Mouse (Mus musculus) intestine, postnatal 0 days (tissue): ENCODE measurements around the gene Prss48. TPM values are rescaled to one million over a fixed set of nuclear protein-coding genes. Genes with fewer than 3 reads are reported as not detected.

Experiments used
- ATAC-seq: fragments of 200-750 bp; cut with Nextera tagmentation; 2 replicates; pipeline ENCODE4 v1.8.0; 2017; ENCODE audit warnings: mild to moderate bottlenecking, moderate TSS enrichment, moderate library complexity
- H3K27ac ChIP-seq: fragments of 300-500 bp; sonication (generic); 2 replicates; pipeline ENCODE4 v1.5.1; 2014; ENCODE audit warnings: mild to moderate bottlenecking, low read depth, low read length, moderate library complexity
- H3K27me3 ChIP-seq: fragments of 300-500 bp; sonication (generic); replicated peaks from 2 replicates; pipeline ENCODE4 v1.6.1; 2014; ENCODE audit warnings: low read length, mixed read lengths; ENCODE audit not compliant: control insufficient read depth, insufficient read depth
- H3K36me3 ChIP-seq: fragments of 300-500 bp; sonication (generic); 2 replicates; pipeline ENCODE4 v1.6.1; 2014; ENCODE audit warnings: mild to moderate bottlenecking, moderate library complexity; ENCODE audit not compliant: control insufficient read depth, insufficient read depth
- H3K4me1 ChIP-seq: fragments of 300-500 bp; sonication (generic); replicated peaks from 2 replicates; pipeline ENCODE4 v1.6.1; 2014; ENCODE audit warnings: antibody characterized with exemption, low read length, mixed read lengths; ENCODE audit not compliant: control insufficient read depth, insufficient read depth
- H3K4me2 ChIP-seq: fragments of 300-500 bp; sonication (generic); replicated peaks from 2 replicates; pipeline ENCODE4 v1.6.1; 2014; ENCODE audit warnings: low read depth, mild to moderate bottlenecking, moderate library complexity
- H3K4me3 ChIP-seq: fragments of 300-500 bp; sonication (generic); 2 replicates; pipeline ENCODE4 v1.5.1; 2014; ENCODE audit warnings: low read depth, low read length
- H3K9ac ChIP-seq: fragments of 300-500 bp; sonication (generic); 2 replicates; pipeline ENCODE4 v1.6.1; 2014; ENCODE audit warnings: mild to moderate bottlenecking, low read depth, low read length
- H3K9me3 ChIP-seq: fragments of 300-500 bp; sonication (generic); 2 replicates; pipeline ENCODE4 v1.6.1; 2016; ENCODE audit warnings: mixed run types; ENCODE audit not compliant: control insufficient read depth
- CTCF ChIP-seq: sonication (generic); IDR thresholded peaks from 2 replicates; pipeline ENCODE4 v1.5.1; 2016; ENCODE audit warnings: low read depth, mild to moderate bottlenecking, control low read depth, antibody characterized with exemption, moderate library complexity
- WGBS: fragments of 180-500 bp; shearing (Covaris S2); extraction: QIAGEN DNeasy Blood & Tissue Kit; methylation state at CpG from one replicate; pipeline ENCODE4 v1.1.7; 2014; 5-methylcytosine and 5-hydroxymethylcytosine counted together
- polyA plus RNA-seq: library from polyadenylated mRNA; unstranded; fragments of >200 nt; fragmentation: Nextera tagmentation; extraction: Ambion mirVana; gene quantifications from 2 replicates; pipeline ENCODE4 v1.2.1, GENCODE M21; 2015

Gene Prss48
- polyA plus RNA-seq, 1 experiment from 2014 or later = 0.12 TPM

DNA sequence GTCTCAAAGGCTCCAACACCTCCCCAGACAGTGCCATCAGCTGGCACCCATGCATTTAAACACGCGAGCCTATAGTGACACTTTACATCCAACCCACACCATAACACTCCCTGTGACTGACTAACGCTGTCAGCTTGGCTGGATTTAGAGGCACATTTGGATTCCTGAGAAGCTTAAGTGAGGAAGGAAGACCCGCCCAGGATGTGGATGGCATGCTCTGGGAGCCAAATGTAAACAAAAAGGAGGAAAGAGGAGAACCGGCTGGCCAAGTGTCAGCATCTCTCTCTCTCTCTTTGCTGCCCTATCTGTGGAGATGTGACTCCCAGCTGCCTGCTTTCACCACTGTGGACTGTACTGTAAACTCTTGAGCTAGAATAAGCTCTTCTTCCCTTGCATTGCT lies 41.2 kb downstream of the Prss48 start:
- no peak overlapping the region for H3K4me3 ChIP-seq
- no peak for ATAC-seq
- H3K9ac ChIP-seq = no peak overlapping the region
- H3K27ac ChIP-seq = no peak overlapping the region
- WGBS = 20% methylated on average over 5 of the region's 5 CpGs
- H3K4me1 ChIP-seq = no peaks in the 10 kb centered on the region
- H3K27me3 ChIP-seq = no peaks in the 10 kb centered on the region
- H3K36me3 ChIP-seq = no peaks in the 10 kb centered on the region
- no peak overlapping the region for H3K4me2 ChIP-seq
- H3K9me3 ChIP-seq = no peaks in the 10 kb centered on the region
- no peak for TF ChIP-seq CTCF

DNA sequence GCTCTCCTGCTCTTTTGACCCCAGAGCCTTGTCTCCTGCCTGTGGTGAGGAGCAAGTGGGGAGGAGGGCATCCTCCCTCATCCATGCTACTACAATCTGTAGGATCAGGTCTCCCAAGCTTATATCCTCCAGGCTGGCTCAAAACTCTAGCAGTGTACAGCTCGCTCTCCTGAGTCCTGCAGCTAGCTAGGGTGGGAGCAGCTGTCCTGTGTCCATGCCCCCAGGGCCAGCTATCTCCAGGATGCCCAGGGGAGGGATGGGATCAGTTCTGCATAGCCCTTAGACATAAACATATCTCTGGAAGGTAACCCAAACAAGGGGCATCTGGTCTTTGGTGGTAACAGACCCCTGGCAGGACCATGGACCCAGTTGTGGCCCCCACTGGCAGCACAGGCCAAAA lies 42.6 kb downstream of the Prss48 start:
- H3K27ac ChIP-seq = no peak overlapping the region
- H3K4me2 ChIP-seq = no peak overlapping the region
- no peak overlapping the region for H3K4me3 ChIP-seq
- H3K4me1 ChIP-seq = no peaks in the 10 kb centered on the region
- no peaks in the 10 kb centered on the region for H3K36me3 ChIP-seq
- no peaks in the 10 kb centered on the region for H3K9me3 ChIP-seq
- TF ChIP-seq CTCF = no peak
- no peak overlapping the region for H3K9ac ChIP-seq
- no peak for ATAC-seq
- 82% methylated on average over 1 of the region's 1 CpGs for WGBS
- H3K27me3 ChIP-seq = no peaks in the 10 kb centered on the region

DNA sequence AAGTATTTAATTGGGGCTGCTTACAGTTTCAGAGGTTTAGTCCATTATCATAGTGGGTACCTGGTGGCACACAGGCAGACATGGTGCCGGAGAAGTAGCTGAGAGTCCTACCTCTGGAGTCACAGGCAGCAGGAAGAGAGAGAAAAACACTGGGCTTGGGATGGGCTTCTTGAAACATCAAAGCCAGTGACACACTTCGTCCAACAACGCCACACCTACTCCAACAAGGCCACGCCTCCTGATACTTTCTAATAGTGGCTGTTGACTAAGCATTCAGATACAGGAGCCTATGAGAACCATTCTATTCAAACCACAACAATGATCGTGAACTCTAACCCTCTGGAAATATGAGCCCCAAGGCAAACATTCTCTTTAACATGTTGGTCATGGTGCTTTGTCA lies 46.6 kb downstream of the Prss48 start:
- H3K4me1 ChIP-seq = no peaks in the 10 kb centered on the region
- 82% methylated on average over 5 of the region's 5 CpGs for WGBS
- no peaks in the 10 kb centered on the region for H3K9me3 ChIP-seq
- no peak for TF ChIP-seq CTCF
- H3K4me2 ChIP-seq = no peak overlapping the region
- no peaks in the 10 kb centered on the region for H3K27me3 ChIP-seq
- H3K4me3 ChIP-seq = no peak overlapping the region
- no peak overlapping the region for H3K9ac ChIP-seq
- ATAC-seq = no peak
- no peaks in the 10 kb centered on the region for H3K36me3 ChIP-seq
- H3K27ac ChIP-seq = no peak overlapping the region

DNA sequence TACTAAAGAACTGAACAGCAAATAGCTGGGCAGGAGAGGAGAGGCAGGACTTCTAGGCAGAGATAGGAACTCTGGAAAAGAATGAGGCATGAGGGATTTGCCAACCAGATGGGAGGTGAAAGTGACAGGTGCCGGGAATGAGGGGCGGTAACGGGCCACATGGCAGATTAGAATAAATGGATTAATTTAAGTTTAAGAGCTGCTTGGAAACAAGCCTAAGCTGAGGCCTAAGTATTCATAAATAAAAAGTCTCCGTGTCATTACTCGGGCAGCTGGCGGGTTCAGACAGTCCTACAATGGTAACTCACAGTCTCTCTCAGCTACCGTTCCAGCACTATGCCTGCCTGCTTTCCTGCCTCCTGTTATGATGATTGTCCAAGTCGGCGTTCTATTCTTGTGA lies 47.0 kb downstream of the Prss48 start:
- Histone ChIP-seq H3K9me3 (no peaks in the 10 kb centered on the region), H3K27ac (no peak overlapping the region), H3K4me3 (no peak overlapping the region), H3K9ac (no peak overlapping the region), H3K4me1 (no peaks in the 10 kb centered on the region), H3K36me3 (no peaks in the 10 kb centered on the region), H3K4me2 (no peak overlapping the region), H3K27me3 (no peaks in the 10 kb centered on the region)
- WGBS = 84% methylated on average over 9 of the region's 9 CpGs
- no peak for ATAC-seq
- TF ChIP-seq CTCF = no peak

DNA sequence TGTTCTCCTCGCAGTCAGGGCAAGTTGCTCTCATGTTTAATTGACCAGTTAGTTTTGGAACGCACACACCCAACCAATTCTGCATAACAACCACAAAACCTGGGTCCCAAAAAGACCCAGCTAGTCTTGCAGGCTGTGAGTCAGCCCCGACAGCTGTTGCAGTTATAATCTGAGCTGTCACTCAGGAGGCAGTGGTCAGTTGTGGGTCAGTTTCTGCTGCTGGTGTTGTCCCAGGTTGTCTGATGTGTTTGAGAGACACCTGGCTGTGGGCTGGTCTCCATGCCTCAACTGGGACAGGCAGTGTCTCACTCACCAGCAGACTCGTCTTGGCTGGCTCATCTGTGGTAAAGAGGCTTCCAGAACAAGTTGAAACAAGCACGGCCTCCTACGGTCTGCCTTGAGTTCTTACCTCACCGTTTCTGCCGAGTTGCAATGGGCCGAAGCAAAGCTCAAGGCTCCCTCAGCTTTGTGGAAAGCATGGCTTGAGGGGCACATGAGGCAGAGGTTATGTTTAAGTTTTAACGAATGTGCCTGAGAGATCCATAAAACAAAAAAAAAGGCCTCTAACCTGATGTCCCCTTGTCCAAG lies 49.5 kb downstream of the Prss48 start:
- no peaks in the 10 kb centered on the region for H3K27me3 ChIP-seq
- WGBS = 85% methylated on average over 10 of the region's 10 CpGs
- no peak for ATAC-seq
- H3K4me1 ChIP-seq = no peaks in the 10 kb centered on the region
- H3K36me3 ChIP-seq = no peaks in the 10 kb centered on the region
- no peaks in the 10 kb centered on the region for H3K9me3 ChIP-seq
- no peak overlapping the region for H3K4me2 ChIP-seq
- TF ChIP-seq CTCF = no peak
- H3K27ac ChIP-seq = no peak overlapping the region
- H3K4me3 ChIP-seq = no peak overlapping the region
- no peak overlapping the region for H3K9ac ChIP-seq

DNA sequence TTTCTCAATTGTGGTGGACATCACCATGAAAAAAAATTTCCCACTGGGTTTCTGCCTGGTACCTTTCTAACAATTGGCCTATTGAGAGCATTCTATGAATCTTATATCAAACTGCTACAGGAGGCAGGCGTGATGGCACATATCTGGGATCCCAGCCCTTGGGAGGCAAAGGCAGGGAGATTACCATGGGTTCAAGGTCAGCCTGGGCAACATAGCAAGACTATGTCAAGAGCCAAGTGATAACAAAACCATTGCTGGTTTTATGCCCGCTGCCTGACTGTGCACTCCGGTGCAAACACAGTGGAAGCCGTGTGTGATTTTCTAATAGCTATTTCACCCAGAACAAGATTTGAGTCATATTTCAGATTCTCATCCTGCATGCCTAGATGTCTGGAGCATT lies 51.4 kb downstream of the Prss48 start:
- H3K36me3 ChIP-seq = no peaks in the 10 kb centered on the region
- no peak overlapping the region for H3K9ac ChIP-seq
- ATAC-seq = no peak
- no peaks in the 10 kb centered on the region for H3K27me3 ChIP-seq
- no peak for TF ChIP-seq CTCF
- no peak overlapping the region for H3K4me2 ChIP-seq
- no peaks in the 10 kb centered on the region for H3K9me3 ChIP-seq
- H3K27ac ChIP-seq = no peak overlapping the region
- 75% methylated on average over 4 of the region's 4 CpGs for WGBS
- no peak overlapping the region for H3K4me3 ChIP-seq
- H3K4me1 ChIP-seq = no peaks in the 10 kb centered on the region

Other genes starting within 250 kb of the Prss48 start
- 2.3 and 2.6 TPM in 2 replicates for gene Fam160a1, start 185.2 kb downstream of the Prss48 start, polyA plus RNA-seq
- gene Glt28d2, start 115.0 kb downstream of the Prss48 start, polyA plus RNA-seq = 2.6 and 3.3 TPM in 2 replicates
- gene Gm37240, start 115.0 kb downstream of the Prss48 start, polyA plus RNA-seq = 3.3 and 4.5 TPM in 2 replicates
- 37.4 and 37.7 TPM in 2 replicates for gene Sh3d19, start 31.4 kb downstream of the Prss48 start, polyA plus RNA-seq
- gene Rps3a1, start 140.2 kb upstream of the Prss48 start, polyA plus RNA-seq = 788 and 816 TPM in 2 replicates
- 8.8 and 10.3 TPM in 2 replicates for gene Lrba, start 222.2 kb upstream of the Prss48 start, polyA plus RNA-seq